Mouse (Mus musculus): ENCODE results near the gene Ptk7. TPM values are rescaled to one million over a fixed set of nuclear protein-coding genes. Genes with fewer than 3 reads are reported as not detected.

Gene Ptk7
- polyA plus RNA-seq, 1 experiment from 2014 or later, result 15.3 TPM

- Histone ChIP-seq H3K36me3 (ENCODE audit: control insufficient read depth, insufficient read depth, low read length) (no peaks in the 10 kb centered on the region), H3K4me1 (ENCODE audit: control insufficient read depth, insufficient read depth, low read length) (peaks cover 3% of the 10 kb centered on the region; the same call in 1 of the 2 replicates), H3K9ac (ENCODE audit: low read length) (no peak overlapping the region), H3K9me3 (replicated peaks; ENCODE audit: control insufficient read depth, low read length) (no peaks in the 10 kb centered on the region), H3K4me3 (ENCODE audit: low read depth, low read length) (no peak overlapping the region), H3K27me3 (replicated peaks; ENCODE audit: control insufficient read depth, insufficient read depth, low read length) (no peaks in the 10 kb centered on the region), H3K27ac (ENCODE audit: low read depth, low read length) (no peak overlapping the region), H3K4me2 (ENCODE audit: low read length) (no peak overlapping the region)
- DNase-seq (ENCODE audit: low spot score) (no peak), ATAC-seq (no peak)
- WGBS, result 95% methylated on average over 4 of the region's 4 CpGs
Measured at GRCm38 (mm10) chr17:46603229-46603628, 26.1 kb downstream of the Ptk7 start.

DNA sequence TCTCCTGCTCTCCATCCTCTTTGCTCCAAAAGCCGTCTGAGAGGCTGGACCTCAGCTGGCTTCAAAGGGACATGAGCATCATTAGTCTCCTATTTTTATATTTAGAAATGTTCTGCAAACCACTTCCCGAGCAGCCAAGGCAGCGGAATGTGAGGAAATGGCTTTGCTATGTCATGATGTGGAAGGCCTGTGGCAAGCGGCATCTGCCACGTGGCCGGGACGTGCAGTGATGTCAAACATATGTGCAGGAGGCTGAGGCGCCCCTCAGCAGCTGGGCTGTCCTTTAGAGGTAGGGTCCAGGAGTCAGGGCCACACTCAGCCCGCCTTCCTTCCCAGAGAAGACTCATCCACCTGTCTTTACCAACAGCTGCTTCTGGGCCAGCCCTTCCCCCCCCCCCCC, 27.1 kb downstream of the Ptk7 start:
- no peak overlapping the region for H3K9ac ChIP-seq (ENCODE audit: low read length)
- no peaks in the 10 kb centered on the region for H3K36me3 ChIP-seq (ENCODE audit: control insufficient read depth, insufficient read depth, low read length)
- DNase-seq (ENCODE audit: low spot score) (no peak), ATAC-seq (no peak)
- H3K4me2 ChIP-seq (ENCODE audit: low read length), result no peak overlapping the region
- no peaks in the 10 kb centered on the region for H3K9me3 ChIP-seq (replicated peaks; ENCODE audit: control insufficient read depth, low read length)
- H3K27ac ChIP-seq (ENCODE audit: low read depth, low read length), result no peak overlapping the region
- peaks cover 3% of the 10 kb centered on the region; the same call in 1 of the 2 replicates for H3K4me1 ChIP-seq (ENCODE audit: control insufficient read depth, insufficient read depth, low read length)
- no peaks in the 10 kb centered on the region for H3K27me3 ChIP-seq (replicated peaks; ENCODE audit: control insufficient read depth, insufficient read depth, low read length)
- 83% methylated on average over 9 of the region's 9 CpGs for WGBS
- no peak overlapping the region for H3K4me3 ChIP-seq (ENCODE audit: low read depth, low read length)

DNA sequence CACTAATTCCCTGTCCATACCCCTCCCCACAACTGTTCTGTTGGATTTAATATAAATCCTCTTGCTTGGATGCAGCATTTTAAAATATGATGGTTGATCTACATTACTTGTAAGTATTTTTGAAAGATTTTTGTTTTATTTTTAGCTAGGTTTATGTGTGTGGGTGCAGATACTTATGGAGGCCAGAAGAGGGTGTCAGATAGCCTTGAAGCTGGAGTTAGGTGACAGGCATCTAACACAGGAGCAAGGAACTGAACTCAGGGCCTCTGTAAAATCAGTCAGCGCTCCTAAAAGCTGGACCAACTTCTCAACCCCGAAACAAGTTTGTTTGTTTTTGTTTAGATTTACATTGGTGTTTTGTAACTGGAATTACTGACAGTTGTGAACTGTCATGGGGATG, 28.7 kb downstream of the Ptk7 start:
- DNase-seq (ENCODE audit: low spot score) (no peak), ATAC-seq (no peak)
- 94% methylated on average over 2 of the region's 2 CpGs for WGBS
- no peaks in the 10 kb centered on the region for H3K27me3 ChIP-seq (replicated peaks; ENCODE audit: control insufficient read depth, insufficient read depth, low read length)
- H3K36me3 ChIP-seq (ENCODE audit: control insufficient read depth, insufficient read depth, low read length), result no peaks in the 10 kb centered on the region
- no peaks in the 10 kb centered on the region for H3K9me3 ChIP-seq (replicated peaks; ENCODE audit: control insufficient read depth, low read length)
- H3K27ac ChIP-seq (ENCODE audit: low read depth, low read length), result no peak overlapping the region
- no peak overlapping the region for H3K4me3 ChIP-seq (ENCODE audit: low read depth, low read length)
- H3K4me1 ChIP-seq (ENCODE audit: control insufficient read depth, insufficient read depth, low read length), result peaks cover 3% of the 10 kb centered on the region; the same call in 1 of the 2 replicates
- H3K4me2 ChIP-seq (ENCODE audit: low read length), result no peak overlapping the region
- H3K9ac ChIP-seq (ENCODE audit: low read length), result no peak overlapping the region

DNA sequence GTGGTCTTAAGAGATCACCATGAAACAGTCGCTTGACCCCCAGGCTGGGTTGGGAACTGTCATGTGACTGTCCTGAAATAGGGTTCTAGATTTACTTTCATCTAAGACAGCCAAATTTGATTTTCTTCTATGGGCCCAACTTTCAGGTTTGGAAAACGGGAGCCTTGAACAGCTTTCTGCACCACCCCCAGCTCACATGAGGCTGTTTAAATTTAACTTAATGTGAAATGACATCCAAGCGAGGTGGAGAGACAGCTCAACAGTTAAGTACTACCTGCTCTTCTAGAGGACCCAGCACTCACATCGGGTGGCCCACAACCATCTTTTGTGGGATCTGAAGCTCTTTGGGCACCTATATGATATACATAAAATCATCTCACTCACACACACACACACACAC, 30.3 kb downstream of the Ptk7 start:
- no peaks in the 10 kb centered on the region for H3K9me3 ChIP-seq (replicated peaks; ENCODE audit: control insufficient read depth, low read length)
- no peak overlapping the region for H3K4me2 ChIP-seq (ENCODE audit: low read length)
- ATAC-seq (no peak), DNase-seq (ENCODE audit: low spot score) (no peak)
- H3K9ac ChIP-seq (ENCODE audit: low read length), result no peak overlapping the region
- WGBS, result 89% methylated on average over 4 of the region's 4 CpGs
- H3K27ac ChIP-seq (ENCODE audit: low read depth, low read length), result no peak overlapping the region
- H3K4me1 ChIP-seq (ENCODE audit: control insufficient read depth, insufficient read depth, low read length), result no peaks in the 10 kb centered on the region
- H3K27me3 ChIP-seq (replicated peaks; ENCODE audit: control insufficient read depth, insufficient read depth, low read length), result no peaks in the 10 kb centered on the region
- no peak overlapping the region for H3K4me3 ChIP-seq (ENCODE audit: low read depth, low read length)
- no peaks in the 10 kb centered on the region for H3K36me3 ChIP-seq (ENCODE audit: control insufficient read depth, insufficient read depth, low read length)

- no peak overlapping the region for H3K27ac ChIP-seq (ENCODE audit: low read depth, low read length)
- DNase-seq (ENCODE audit: low spot score) (no peak), ATAC-seq (no peak)
- no peaks in the 10 kb centered on the region for H3K27me3 ChIP-seq (replicated peaks; ENCODE audit: control insufficient read depth, insufficient read depth, low read length)
- H3K9me3 ChIP-seq (replicated peaks; ENCODE audit: control insufficient read depth, low read length), result no peaks in the 10 kb centered on the region
- no peak overlapping the region for H3K4me2 ChIP-seq (ENCODE audit: low read length)
- whole genome bisulfite sequencing, result 95% methylated on average over 11 of the region's 11 CpGs
- no peaks in the 10 kb centered on the region for H3K4me1 ChIP-seq (ENCODE audit: control insufficient read depth, insufficient read depth, low read length)
- no peak overlapping the region for H3K4me3 ChIP-seq (ENCODE audit: low read depth, low read length)
- H3K9ac ChIP-seq (ENCODE audit: low read length), result no peak overlapping the region
- no peaks in the 10 kb centered on the region for H3K36me3 ChIP-seq (ENCODE audit: control insufficient read depth, insufficient read depth, low read length)
Measured at GRCm38 (mm10) chr17:46597956-46598355, 31.3 kb downstream of the Ptk7 start.

- peaks cover 7% of the 10 kb centered on the region for H3K36me3 ChIP-seq (ENCODE audit: control insufficient read depth, insufficient read depth, low read length)
- no peak overlapping the region for H3K4me2 ChIP-seq (ENCODE audit: low read length)
- no peak overlapping the region for H3K9ac ChIP-seq (ENCODE audit: low read length)
- H3K27ac ChIP-seq (ENCODE audit: low read depth, low read length), result no peak overlapping the region
- ATAC-seq (no peak), DNase-seq (ENCODE audit: low spot score) (no peak)
- H3K9me3 ChIP-seq (replicated peaks; ENCODE audit: control insufficient read depth, low read length), result no peaks in the 10 kb centered on the region
- WGBS, result 85% methylated on average over 6 of the region's 6 CpGs
- no peaks in the 10 kb centered on the region for H3K4me1 ChIP-seq (ENCODE audit: control insufficient read depth, insufficient read depth, low read length)
- H3K4me3 ChIP-seq (ENCODE audit: low read depth, low read length), result no peak overlapping the region
- H3K27me3 ChIP-seq (replicated peaks; ENCODE audit: control insufficient read depth, insufficient read depth, low read length), result no peaks in the 10 kb centered on the region
Measured at GRCm38 (mm10) chr17:46595336-46595735, 34.0 kb downstream of the Ptk7 start.

DNA sequence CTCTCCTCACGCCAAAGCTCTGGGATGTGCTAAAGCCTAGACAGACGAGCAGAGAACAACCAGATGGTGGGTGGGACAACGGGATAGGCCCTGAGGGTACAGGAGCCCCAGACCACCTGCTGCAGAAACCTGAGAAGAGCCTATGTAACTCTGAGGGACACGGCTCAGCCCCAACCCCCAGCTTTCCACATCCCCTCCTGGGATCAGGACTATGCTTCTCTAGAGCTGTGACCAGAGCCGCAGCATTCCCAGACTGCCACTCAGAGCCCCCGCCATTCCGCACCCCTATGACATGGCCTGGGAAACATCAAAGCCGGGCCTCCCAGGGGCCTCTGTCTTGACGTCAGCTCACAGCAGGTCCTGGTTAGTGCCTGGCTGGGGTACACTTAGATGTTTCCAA, 34.7 kb downstream of the Ptk7 start:
- 47% methylated on average over 9 of the region's 9 CpGs for WGBS
- no peak for DNase-seq (ENCODE audit: low spot score)
- Histone ChIP-seq H3K9ac (ENCODE audit: low read length) (no peak overlapping the region), H3K4me1 (ENCODE audit: control insufficient read depth, insufficient read depth, low read length) (no peaks in the 10 kb centered on the region), H3K27me3 (replicated peaks; ENCODE audit: control insufficient read depth, insufficient read depth, low read length) (no peaks in the 10 kb centered on the region), H3K27ac (ENCODE audit: low read depth, low read length) (no peak overlapping the region), H3K36me3 (ENCODE audit: control insufficient read depth, insufficient read depth, low read length) (peaks cover 14% of the 10 kb centered on the region), H3K9me3 (replicated peaks; ENCODE audit: control insufficient read depth, low read length) (no peaks in the 10 kb centered on the region), H3K4me3 (ENCODE audit: low read depth, low read length) (no peak overlapping the region), H3K4me2 (ENCODE audit: low read length) (no peak overlapping the region)
- no peak for ATAC-seq

GRCm38 (mm10) chr17:46593124-46593523, 36.2 kb downstream of the Ptk7 start:
- 90% methylated on average over 4 of the region's 4 CpGs for WGBS
- ATAC-seq, result no peak

GRCm38 (mm10) chr17:46591406-46591805, 37.9 kb downstream of the Ptk7 start:
- H3K36me3 ChIP-seq (ENCODE audit: control insufficient read depth, insufficient read depth, low read length), result peaks cover 38% of the 10 kb centered on the region
- H3K9me3 ChIP-seq (replicated peaks; ENCODE audit: control insufficient read depth, low read length), result no peaks in the 10 kb centered on the region
- no peak overlapping the region for H3K27ac ChIP-seq (ENCODE audit: low read depth, low read length)
- no peaks in the 10 kb centered on the region for H3K27me3 ChIP-seq (replicated peaks; ENCODE audit: control insufficient read depth, insufficient read depth, low read length)
- WGBS, result 85% methylated on average over 19 of the region's 19 CpGs
- no peak for DNase-seq (ENCODE audit: low spot score)
- no peak overlapping the region for H3K9ac ChIP-seq (ENCODE audit: low read length)
- no peak overlapping the region for H3K4me2 ChIP-seq (ENCODE audit: low read length)
- H3K4me1 ChIP-seq (ENCODE audit: control insufficient read depth, insufficient read depth, low read length), result no peaks in the 10 kb centered on the region
- ATAC-seq, result no peak
- H3K4me3 ChIP-seq (ENCODE audit: low read depth, low read length), result no peak overlapping the region

More at GRCm38 (mm10) chr17:46593124-46593523, 36.2 kb downstream of the Ptk7 start:
- H3K9ac ChIP-seq (ENCODE audit: low read length), result no peak overlapping the region
- H3K4me3 ChIP-seq (ENCODE audit: low read depth, low read length), result no peak overlapping the region
- H3K4me1 ChIP-seq (ENCODE audit: control insufficient read depth, insufficient read depth, low read length), result no peaks in the 10 kb centered on the region
- H3K9me3 ChIP-seq (replicated peaks; ENCODE audit: control insufficient read depth, low read length), result no peaks in the 10 kb centered on the region
- no peak overlapping the region for H3K4me2 ChIP-seq (ENCODE audit: low read length)
- DNase-seq (ENCODE audit: low spot score), result no peak
- H3K27ac ChIP-seq (ENCODE audit: low read depth, low read length), result no peak overlapping the region
- H3K36me3 ChIP-seq (ENCODE audit: control insufficient read depth, insufficient read depth, low read length), result peaks cover 24% of the 10 kb centered on the region
- no peaks in the 10 kb centered on the region for H3K27me3 ChIP-seq (replicated peaks; ENCODE audit: control insufficient read depth, insufficient read depth, low read length)
